Mouse (Mus musculus): ENCODE data around the gene 2010106E10Rik. TPM values are rescaled to one million over a fixed set of nuclear protein-coding genes. Genes with fewer than 3 reads are reported as not detected.

2010106E10Rik gene
- not detected in 2 replicates for polyA plus RNA-seq (2015; fragmentation: Nextera tagmentation; extraction: Ambion mirVana)

DNA sequence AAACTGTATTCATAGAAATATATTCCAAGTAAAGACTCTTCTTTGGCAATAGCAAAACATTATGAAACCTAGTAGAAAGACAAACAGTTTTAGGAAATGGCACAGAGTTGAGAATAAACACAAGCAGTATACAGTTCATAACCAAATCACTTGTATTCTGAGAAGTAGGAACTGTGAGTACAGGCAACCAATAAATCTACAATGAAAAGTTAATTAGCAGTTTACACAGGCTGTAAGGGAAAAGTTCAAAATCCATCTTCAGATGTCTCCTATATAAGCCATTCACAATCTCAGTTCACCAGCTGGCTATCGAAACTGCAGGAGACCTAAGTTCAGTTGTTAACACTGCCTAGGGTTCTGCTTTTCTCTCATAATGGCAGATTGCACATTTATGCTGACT, at the start of gene 2010106E10Rik:
2010106E10Rik (plus strand) TSS at position 301 of the 400 bp plus-strand sequence.

DNA sequence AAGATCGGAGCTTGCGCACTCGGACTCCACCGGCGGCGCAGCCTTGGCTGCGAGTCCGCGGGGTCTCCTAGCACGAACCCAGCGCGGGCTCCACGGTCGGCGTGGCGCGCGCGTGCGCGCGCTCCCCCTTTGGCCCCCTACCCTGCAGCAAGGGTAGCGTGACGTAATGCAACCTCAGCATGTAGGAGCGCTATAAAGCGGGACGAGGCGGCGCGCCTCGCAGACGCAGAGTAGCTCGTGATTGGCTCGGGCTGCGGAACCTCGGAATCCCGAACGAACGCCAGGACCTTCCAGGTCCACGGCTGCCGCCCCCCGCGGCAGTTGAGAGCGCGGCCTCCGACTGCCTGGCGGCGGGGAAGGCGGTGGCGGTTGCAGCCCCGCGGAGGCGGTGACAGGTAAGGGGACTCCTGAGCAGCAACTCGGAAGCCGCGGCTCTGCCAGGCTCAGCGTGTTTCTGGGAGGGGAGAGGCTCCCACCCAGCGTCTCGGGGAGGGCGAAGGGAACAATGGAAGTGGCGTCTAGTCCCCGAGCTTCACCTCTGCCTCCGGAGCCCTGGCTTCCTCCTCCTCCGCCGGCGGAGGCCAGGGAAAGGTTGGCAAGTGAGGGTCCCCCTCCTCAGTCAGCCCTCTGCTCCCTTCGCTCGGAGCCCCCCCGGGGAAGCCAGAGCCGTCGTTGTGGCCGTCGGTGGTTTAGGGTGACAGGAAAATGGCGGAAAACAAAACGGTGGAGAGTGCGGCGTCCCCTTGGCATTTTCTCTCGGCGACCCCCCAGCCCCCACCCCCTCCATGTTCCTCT, 105.6 kb downstream of the 2010106E10Rik start, which contains the start of gene Zfp711:
Zfp711 (plus strand) TSS at position 16 of the 795 bp plus-strand sequence.

Other genes starting within 250 kb of the 2010106E10Rik start
- 39.0 and 44.2 TPM in 2 replicates for gene Apool, start 183.9 kb upstream of the 2010106E10Rik start, polyA plus RNA-seq (2015; fragmentation: Nextera tagmentation; extraction: Ambion mirVana)
- gene Satl1, start 88.5 kb upstream of the 2010106E10Rik start, polyA plus RNA-seq (2015; fragmentation: Nextera tagmentation; extraction: Ambion mirVana), result not detected in 2 replicates
- gene Zfp711, start 105.3 kb downstream of the 2010106E10Rik start, polyA plus RNA-seq (2015; fragmentation: Nextera tagmentation; extraction: Ambion mirVana), result 2.8 and 3.3 TPM in 2 replicates
- 8.6 and 10.5 TPM in 2 replicates for gene Pof1b, start 203.4 kb downstream of the 2010106E10Rik start, polyA plus RNA-seq (2015; fragmentation: Nextera tagmentation; extraction: Ambion mirVana)